Mouse (Mus musculus) midbrain, embryonic 11.5 days (tissue): ENCODE data around the gene Crybb2. TPM values are rescaled to one million over a fixed set of nuclear protein-coding genes. Genes with fewer than 3 reads are reported as not detected.

Source experiments
- ATAC-seq: fragments of 200-750 bp; cut with Nextera tagmentation; 2 replicates; pipeline ENCODE4 v1.8.0; 2017; ENCODE audit warnings: moderate TSS enrichment, moderate library complexity; ENCODE audit not compliant: low FRiP score
- DNase-seq: peaks from one replicate; pipeline ENCODE4 v3.0.0; 2015; ENCODE audit warnings: low spot score; ENCODE audit errors: missing footprints
- H3K27ac ChIP-seq: fragments of 300-500 bp; sonication (generic); 2 replicates; pipeline ENCODE4 v1.5.1; 2014; ENCODE audit warnings: low read depth, low read length
- H3K27me3 ChIP-seq: fragments of 300-500 bp; sonication (generic); 2 replicates; pipeline ENCODE4 v1.6.1; 2014; ENCODE audit warnings: mild to moderate bottlenecking, low read length, moderate library complexity, mixed read lengths; ENCODE audit not compliant: control insufficient read depth, insufficient read depth
- H3K36me3 ChIP-seq: fragments of 300-500 bp; sonication (generic); 2 replicates; pipeline ENCODE4 v1.6.1; 2014; ENCODE audit warnings: mild to moderate bottlenecking, low read length, moderate library complexity, mixed read lengths; ENCODE audit not compliant: control insufficient read depth, insufficient read depth
- H3K4me1 ChIP-seq: fragments of 300-500 bp; sonication (generic); 2 replicates; pipeline ENCODE4 v1.6.1; 2014; ENCODE audit warnings: low read length; ENCODE audit not compliant: control insufficient read depth, insufficient read depth
- H3K4me2 ChIP-seq: fragments of 300-500 bp; sonication (generic); 2 replicates; pipeline ENCODE4 v1.6.1; 2014; ENCODE audit warnings: mild to moderate bottlenecking, moderate library complexity
- H3K4me3 ChIP-seq: fragments of 300-500 bp; sonication (generic); 2 replicates; pipeline ENCODE4 v1.5.1; 2014; ENCODE audit warnings: low read depth, low read length
- H3K9ac ChIP-seq: fragments of 300-500 bp; sonication (generic); 2 replicates; pipeline ENCODE4 v1.6.1; 2014; ENCODE audit warnings: low read length
- H3K9me3 ChIP-seq: fragments of 300-500 bp; sonication (generic); 2 replicates; pipeline ENCODE4 v1.6.1; 2016; ENCODE audit warnings: low read length; ENCODE audit not compliant: control insufficient read depth
- WGBS: fragments of 180-500 bp; shearing (Covaris S2); extraction: QIAGEN DNeasy Blood & Tissue Kit; methylation state at CpG from one replicate; pipeline ENCODE4 v1.1.7; 2014; 5-methylcytosine and 5-hydroxymethylcytosine counted together
- polyA plus RNA-seq: library from polyadenylated mRNA; unstranded; fragments of >200 nt; fragmentation: Nextera tagmentation; extraction: Ambion mirVana; gene quantifications from 2 replicates; pipeline ENCODE4 v1.2.1, GENCODE M21; 2014

Gene Crybb2
- polyA plus RNA-seq, 1 experiment from 2014 or later, result not detected

- ATAC-seq, result no peak
- DNase-seq, result no peak
- WGBS, result 84% methylated on average over 12 of the region's 12 CpGs
Observed at GRCm38 (mm10) chr5:113086439-113086838, 16.5 kb upstream of the Crybb2 start.

GRCm38 (mm10) chr5:113085931-113086330 lies 16.0 kb upstream of the Crybb2 start:
- Histone ChIP-seq H3K27me3 (no peaks in the 10 kb centered on the region), H3K9ac (no peak overlapping the region), H3K4me1 (no peaks in the 10 kb centered on the region; the same call in 1 of the 2 replicates), H3K4me2 (no peak overlapping the region), H3K9me3 (no peaks in the 10 kb centered on the region), H3K36me3 (no peaks in the 10 kb centered on the region), H3K27ac (no peak overlapping the region), H3K4me3 (no peak overlapping the region)
- no peak for ATAC-seq
- DNase-seq, result no peak
- 70% methylated on average over 2 of the region's 2 CpGs for WGBS

More at GRCm38 (mm10) chr5:113086439-113086838, 16.5 kb upstream of the Crybb2 start:
- Histone ChIP-seq H3K4me1 (no peaks in the 10 kb centered on the region; the same call in 1 of the 2 replicates), H3K27me3 (no peaks in the 10 kb centered on the region), H3K4me2 (no peak overlapping the region), H3K9me3 (no peaks in the 10 kb centered on the region), H3K27ac (no peak overlapping the region), H3K9ac (no peak overlapping the region), H3K36me3 (no peaks in the 10 kb centered on the region), H3K4me3 (no peak overlapping the region)

- Histone ChIP-seq H3K4me3 (no peak overlapping the region), H3K36me3 (no peaks in the 10 kb centered on the region), H3K4me2 (no peak overlapping the region), H3K4me1 (no peaks in the 10 kb centered on the region; the same call in 1 of the 2 replicates), H3K27me3 (no peaks in the 10 kb centered on the region), H3K9ac (no peak overlapping the region), H3K27ac (no peak overlapping the region), H3K9me3 (no peaks in the 10 kb centered on the region)
- WGBS, result 78% methylated on average over 2 of the region's 2 CpGs
- no peak for DNase-seq
- ATAC-seq, result no peak
Observed at GRCm38 (mm10) chr5:113084309-113084708, 14.4 kb upstream of the Crybb2 start.

DNA sequence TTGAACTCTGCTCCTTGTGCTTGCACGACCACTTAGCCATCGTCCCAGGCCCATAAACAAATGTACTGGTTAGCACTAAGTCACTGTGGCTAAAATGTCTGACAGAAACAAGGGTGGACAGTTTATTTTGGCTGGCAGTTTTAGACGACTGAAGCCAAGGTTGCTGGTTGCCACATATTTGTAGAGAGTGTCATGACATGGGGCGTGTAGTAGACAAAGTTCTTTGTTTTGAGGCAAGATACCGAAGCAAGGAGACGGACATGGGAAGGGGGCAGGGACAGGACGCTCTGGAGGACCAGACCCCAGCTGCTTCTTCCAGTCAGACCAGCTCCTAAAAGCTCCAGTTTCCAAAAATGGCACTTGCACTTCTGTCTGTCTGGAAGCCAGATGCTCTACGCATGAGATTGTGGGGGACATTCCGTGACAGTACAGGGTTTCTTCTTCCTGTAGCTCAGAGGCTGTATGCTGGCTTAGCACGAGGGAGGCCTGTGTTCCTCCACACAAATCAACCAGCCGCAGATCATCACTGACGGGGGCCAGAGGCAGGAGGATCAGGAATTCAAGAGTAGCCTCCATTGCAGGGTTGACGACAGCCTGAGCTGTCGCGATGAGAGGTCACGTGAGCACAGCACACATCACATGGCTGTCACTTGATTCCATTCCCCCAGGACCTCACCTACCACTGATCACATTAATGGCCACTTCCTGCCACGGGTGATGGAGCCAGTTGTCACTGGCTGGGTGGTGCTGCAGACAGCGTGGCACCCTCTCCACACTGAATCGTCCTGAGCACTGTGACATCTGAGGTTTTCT lies 12.6 kb upstream of the Crybb2 start:
- Histone ChIP-seq H3K4me1 (no peaks in the 10 kb centered on the region; the same call in 1 of the 2 replicates), H3K27me3 (no peaks in the 10 kb centered on the region), H3K36me3 (no peaks in the 10 kb centered on the region), H3K4me3 (no peak overlapping the region), H3K9ac (no peak overlapping the region), H3K9me3 (no peaks in the 10 kb centered on the region), H3K27ac (no peak overlapping the region), H3K4me2 (no peak overlapping the region)
- DNase-seq (no peak), ATAC-seq (no peak)
- 76% methylated on average over 19 of the region's 19 CpGs for WGBS

DNA sequence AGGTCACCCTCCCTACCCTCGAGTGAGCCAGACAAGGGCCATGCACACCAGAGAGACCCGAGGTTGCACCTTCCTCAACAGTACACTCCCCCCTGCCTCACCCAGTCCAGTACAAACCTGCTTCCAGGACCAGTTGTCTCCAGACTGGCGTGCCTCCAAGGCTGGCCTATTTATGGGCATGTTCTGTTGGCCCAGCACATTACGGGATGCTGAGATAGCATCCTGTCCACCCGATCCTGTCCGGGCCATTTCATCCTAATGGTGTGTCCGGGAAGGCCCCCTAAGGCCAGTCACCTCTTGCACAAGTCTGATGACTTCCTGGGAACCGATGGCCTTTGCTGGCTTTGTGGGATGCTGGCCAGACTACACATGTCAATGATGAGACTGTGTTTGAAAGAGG lies 11.5 kb upstream of the Crybb2 start, which contains the start of gene Crybb3:
TSS of gene Crybb3 (minus strand) at position 146 of the 400 bp plus-strand sequence.
- Histone ChIP-seq H3K4me2 (no peak within 1 kb of the TSS), H3K27ac (no peak within 1 kb of the TSS), H3K36me3 (no peaks in the 10 kb centered on the region), H3K4me3 (no peak within 1 kb of the TSS), H3K4me1 (no peaks in the 10 kb centered on the region; the same call in 1 of the 2 replicates), H3K9me3 (no peaks in the 10 kb centered on the region), H3K9ac (no peak within 1 kb of the TSS), H3K27me3 (no peaks in the 10 kb centered on the region)
- 87% methylated on average over 8 of the region's 8 CpGs for WGBS
- DNase-seq (no peak), ATAC-seq (no peak)

GRCm38 (mm10) chr5:113081020-113081419 lies 11.1 kb upstream of the Crybb2 start:
- H3K4me2 ChIP-seq, result no peak overlapping the region
- H3K4me1 ChIP-seq, result no peaks in the 10 kb centered on the region; the same call in 1 of the 2 replicates
- H3K9ac ChIP-seq, result no peak overlapping the region
- H3K27ac ChIP-seq, result no peak overlapping the region
- DNase-seq (no peak), ATAC-seq (no peak)
- H3K36me3 ChIP-seq, result no peaks in the 10 kb centered on the region
- 90% methylated on average over 9 of the region's 9 CpGs for WGBS
- H3K27me3 ChIP-seq, result no peaks in the 10 kb centered on the region
- no peak overlapping the region for H3K4me3 ChIP-seq
- H3K9me3 ChIP-seq, result no peaks in the 10 kb centered on the region

GRCm38 (mm10) chr5:113079783-113080182 lies 9.9 kb upstream of the Crybb2 start:
- no peaks in the 10 kb centered on the region; the same call in 1 of the 2 replicates for H3K4me1 ChIP-seq
- no peak for ATAC-seq
- no peak overlapping the region for H3K9ac ChIP-seq
- H3K9me3 ChIP-seq, result no peaks in the 10 kb centered on the region
- 18% methylated on average over 21 of the region's 21 CpGs for WGBS
- peak overlapping the region; percentile 27; the same call in 1 of the 2 replicates for H3K4me2 ChIP-seq
- H3K36me3 ChIP-seq, result no peaks in the 10 kb centered on the region
- DNase-seq, result peak; percentile 92
- no peak overlapping the region for H3K4me3 ChIP-seq
- no peaks in the 10 kb centered on the region for H3K27me3 ChIP-seq
- H3K27ac ChIP-seq, result no peak overlapping the region

- DNase-seq (no peak), ATAC-seq (no peak)
- H3K4me3 ChIP-seq, result no peak overlapping the region
- no peak overlapping the region for H3K9ac ChIP-seq
- H3K36me3 ChIP-seq, result no peaks in the 10 kb centered on the region
- 65% methylated on average over 5 of the region's 5 CpGs for WGBS
- no peaks in the 10 kb centered on the region; the same call in 1 of the 2 replicates for H3K4me1 ChIP-seq
- no peaks in the 10 kb centered on the region for H3K27me3 ChIP-seq
- H3K27ac ChIP-seq, result no peak overlapping the region
- no peaks in the 10 kb centered on the region for H3K9me3 ChIP-seq
- H3K4me2 ChIP-seq, result no peak overlapping the region
Observed at GRCm38 (mm10) chr5:113078686-113079085, 8.8 kb upstream of the Crybb2 start.

DNA sequence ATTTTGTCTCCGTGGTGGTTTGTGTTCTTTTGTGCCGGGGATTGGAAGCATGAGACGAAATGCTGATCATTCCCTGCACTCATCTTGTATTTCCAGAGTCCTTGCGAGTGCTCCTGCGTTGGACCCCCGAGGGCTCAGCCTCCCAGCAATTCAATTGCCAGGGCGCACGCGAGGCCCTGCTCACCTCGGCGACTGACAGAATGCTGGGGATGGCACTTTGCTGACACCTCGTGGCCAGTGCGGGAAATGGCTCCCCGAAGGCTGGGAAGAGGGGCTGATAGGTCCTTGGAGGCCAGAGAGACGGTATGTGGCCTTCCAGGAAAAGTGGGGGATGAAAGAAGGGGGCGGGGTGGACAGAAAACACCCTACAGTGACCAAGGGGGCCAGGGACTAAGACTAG lies 15.6 kb downstream of the Crybb2 start:
- no peak overlapping the region for H3K9ac ChIP-seq
- no peaks in the 10 kb centered on the region for H3K27me3 ChIP-seq
- no peak overlapping the region for H3K4me2 ChIP-seq
- no peak overlapping the region for H3K27ac ChIP-seq
- H3K36me3 ChIP-seq, result no peaks in the 10 kb centered on the region
- H3K4me3 ChIP-seq, result no peak overlapping the region
- H3K9me3 ChIP-seq, result no peaks in the 10 kb centered on the region
- whole genome bisulfite sequencing, result 4% methylated on average over 16 of the region's 16 CpGs
- ATAC-seq (peak; percentile 50; the same call in 1 of the 2 replicates), DNase-seq (peak; percentile 98)
- H3K4me1 ChIP-seq, result 0 out of 2 replicates have a peak, but pooled peaks cover 2% of the 10 kb centered on the region
